Mouse (Mus musculus): ENCODE results near the gene Frmd5.

DNA sequence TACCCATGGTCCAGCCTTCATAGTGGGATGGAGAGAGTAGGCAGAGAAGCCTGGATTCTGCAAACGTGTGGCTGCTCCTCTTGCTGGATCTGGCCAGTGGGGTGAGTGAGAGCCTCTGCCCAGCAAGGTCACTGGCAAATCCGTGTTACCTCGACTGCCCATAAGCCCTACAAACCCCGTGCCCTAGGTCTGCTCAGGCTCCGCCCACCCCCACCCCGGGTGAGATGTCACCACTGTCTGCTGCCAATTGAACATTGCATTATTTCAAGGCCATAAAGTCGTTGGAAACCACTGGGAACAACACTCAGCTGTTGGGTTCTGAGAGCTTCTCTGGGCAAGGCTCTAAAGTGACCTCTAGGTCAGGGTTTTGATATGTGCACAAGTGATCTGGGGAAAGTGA lies 208.6 kb downstream of the Frmd5 start:
- TF ChIP-seq CTCF (IDR thresholded peaks at IDR 0.05; ENCODE audit: low read depth) (no peak), EP300 (IDR thresholded peaks at IDR 0.05; ENCODE audit: low read depth) (no peak)
